Mouse (Mus musculus): ENCODE results near the gene Enkur. TPM values are rescaled to one million over a fixed set of nuclear protein-coding genes. Genes with fewer than 3 reads are reported as not detected.
A peak's percentile ranks its signal among the peaks of the same experiment; 100 is the strongest.

Gene Enkur
- polyA plus RNA-seq, 1 experiment from 2014 or later, result 2.8 TPM

GRCm38 (mm10) chr2:21205831-21206159, 630 bp upstream of the Enkur start:
- peak overlapping the region; percentile 70 for H3K9ac ChIP-seq (ENCODE audit: low read depth, low read length)
- peak overlapping the region; percentile 66 for H3K4me2 ChIP-seq
- 2% methylated on average over 19 of the region's 19 CpGs for WGBS (ENCODE audit: insufficient replicate concordance)
- H3K4me1 ChIP-seq (ENCODE audit: control insufficient read depth, insufficient read depth, low read length), result no peaks in the 10 kb centered on the region
- no peaks in the 10 kb centered on the region for H3K27me3 ChIP-seq (ENCODE audit: control insufficient read depth, insufficient read depth, low read length)
- no peaks in the 10 kb centered on the region for H3K36me3 ChIP-seq (ENCODE audit: control insufficient read depth, insufficient read depth, low read length)
- H3K4me3 ChIP-seq (ENCODE audit: low read depth, low read length), result peak overlapping the region; percentile 56
- H3K27ac ChIP-seq (ENCODE audit: low read depth, low read length), result 0 out of 2 replicates have a peak overlapping the region, but pooled peaks have one; percentile 41
- ATAC-seq (replicated peaks; ENCODE audit: insufficient number of reproducible peaks, low FRiP score, low TSS enrichment), result peak; percentile 85
- H3K9me3 ChIP-seq (replicated peaks; ENCODE audit: control insufficient read depth, low read length), result no peaks in the 10 kb centered on the region

- Histone ChIP-seq H3K4me2 (no peak overlapping the region), H3K4me1 (ENCODE audit: control insufficient read depth, insufficient read depth, low read length) (no peaks in the 10 kb centered on the region), H3K4me3 (ENCODE audit: low read depth, low read length) (no peak overlapping the region), H3K27me3 (ENCODE audit: control insufficient read depth, insufficient read depth, low read length) (no peaks in the 10 kb centered on the region), H3K9ac (ENCODE audit: low read depth, low read length) (no peak overlapping the region), H3K36me3 (ENCODE audit: control insufficient read depth, insufficient read depth, low read length) (no peaks in the 10 kb centered on the region), H3K27ac (ENCODE audit: low read depth, low read length) (no peak overlapping the region), H3K9me3 (replicated peaks; ENCODE audit: control insufficient read depth, low read length) (no peaks in the 10 kb centered on the region)
- no peak for ATAC-seq (replicated peaks; ENCODE audit: insufficient number of reproducible peaks, low FRiP score, low TSS enrichment)
- 64% methylated on average over 2 of the region's 2 CpGs for WGBS (ENCODE audit: insufficient replicate concordance)
Measured at GRCm38 (mm10) chr2:21202754-21203153, 2.4 kb downstream of the Enkur start.

- Histone ChIP-seq H3K36me3 (ENCODE audit: control insufficient read depth, insufficient read depth, low read length) (no peaks in the 10 kb centered on the region), H3K9ac (ENCODE audit: low read depth, low read length) (no peak overlapping the region), H3K27me3 (ENCODE audit: control insufficient read depth, insufficient read depth, low read length) (no peaks in the 10 kb centered on the region), H3K27ac (ENCODE audit: low read depth, low read length) (no peak overlapping the region), H3K4me2 (no peak overlapping the region), H3K9me3 (replicated peaks; ENCODE audit: control insufficient read depth, low read length) (no peaks in the 10 kb centered on the region), H3K4me3 (ENCODE audit: low read depth, low read length) (no peak overlapping the region), H3K4me1 (ENCODE audit: control insufficient read depth, insufficient read depth, low read length) (no peaks in the 10 kb centered on the region)
- WGBS (ENCODE audit: insufficient replicate concordance), result 49% methylated on average over 3 of the region's 3 CpGs
- no peak for ATAC-seq (replicated peaks; ENCODE audit: insufficient number of reproducible peaks, low FRiP score, low TSS enrichment)
Measured at GRCm38 (mm10) chr2:21199051-21199450, 6.1 kb downstream of the Enkur start.

- H3K4me2 ChIP-seq, result no peak overlapping the region
- 84% methylated on average over 5 of the region's 5 CpGs for WGBS (ENCODE audit: insufficient replicate concordance)
- no peaks in the 10 kb centered on the region for H3K36me3 ChIP-seq (ENCODE audit: control insufficient read depth, insufficient read depth, low read length)
- H3K9me3 ChIP-seq (replicated peaks; ENCODE audit: control insufficient read depth, low read length), result no peaks in the 10 kb centered on the region
- no peak overlapping the region for H3K27ac ChIP-seq (ENCODE audit: low read depth, low read length)
- no peak for ATAC-seq (replicated peaks; ENCODE audit: insufficient number of reproducible peaks, low FRiP score, low TSS enrichment)
- H3K27me3 ChIP-seq (ENCODE audit: control insufficient read depth, insufficient read depth, low read length), result no peaks in the 10 kb centered on the region
- H3K4me3 ChIP-seq (ENCODE audit: low read depth, low read length), result no peak overlapping the region
- H3K4me1 ChIP-seq (ENCODE audit: control insufficient read depth, insufficient read depth, low read length), result no peaks in the 10 kb centered on the region
- no peak overlapping the region for H3K9ac ChIP-seq (ENCODE audit: low read depth, low read length)
Measured at GRCm38 (mm10) chr2:21195233-21195632, 9.9 kb downstream of the Enkur start.

GRCm38 (mm10) chr2:21191232-21191631, 13.9 kb downstream of the Enkur start:
- no peak overlapping the region for H3K4me2 ChIP-seq
- no peak for ATAC-seq (replicated peaks; ENCODE audit: insufficient number of reproducible peaks, low FRiP score, low TSS enrichment)
- WGBS (ENCODE audit: insufficient replicate concordance), result 48% methylated on average over 1 of the region's 1 CpGs
- H3K4me1 ChIP-seq (ENCODE audit: control insufficient read depth, insufficient read depth, low read length), result no peaks in the 10 kb centered on the region
- no peak overlapping the region for H3K27ac ChIP-seq (ENCODE audit: low read depth, low read length)
- no peaks in the 10 kb centered on the region for H3K36me3 ChIP-seq (ENCODE audit: control insufficient read depth, insufficient read depth, low read length)
- H3K4me3 ChIP-seq (ENCODE audit: low read depth, low read length), result no peak overlapping the region
- no peaks in the 10 kb centered on the region for H3K9me3 ChIP-seq (replicated peaks; ENCODE audit: control insufficient read depth, low read length)
- no peaks in the 10 kb centered on the region for H3K27me3 ChIP-seq (ENCODE audit: control insufficient read depth, insufficient read depth, low read length)
- no peak overlapping the region for H3K9ac ChIP-seq (ENCODE audit: low read depth, low read length)

GRCm38 (mm10) chr2:21188610-21189009, 16.6 kb downstream of the Enkur start:
- Histone ChIP-seq H3K4me3 (ENCODE audit: low read depth, low read length) (no peak overlapping the region), H3K4me1 (ENCODE audit: control insufficient read depth, insufficient read depth, low read length) (no peaks in the 10 kb centered on the region), H3K36me3 (ENCODE audit: control insufficient read depth, insufficient read depth, low read length) (no peaks in the 10 kb centered on the region), H3K4me2 (no peak overlapping the region), H3K27me3 (ENCODE audit: control insufficient read depth, insufficient read depth, low read length) (no peaks in the 10 kb centered on the region), H3K27ac (ENCODE audit: low read depth, low read length) (no peak overlapping the region), H3K9me3 (replicated peaks; ENCODE audit: control insufficient read depth, low read length) (no peaks in the 10 kb centered on the region), H3K9ac (ENCODE audit: low read depth, low read length) (no peak overlapping the region)
- whole genome bisulfite sequencing (ENCODE audit: insufficient replicate concordance), result 80% methylated on average over 4 of the region's 4 CpGs
- ATAC-seq (replicated peaks; ENCODE audit: insufficient number of reproducible peaks, low FRiP score, low TSS enrichment), result no peak

GRCm38 (mm10) chr2:21187576-21187975, 17.6 kb downstream of the Enkur start:
- no peaks in the 10 kb centered on the region for H3K36me3 ChIP-seq (ENCODE audit: control insufficient read depth, insufficient read depth, low read length)
- H3K27ac ChIP-seq (ENCODE audit: low read depth, low read length), result no peak overlapping the region
- no peak overlapping the region for H3K4me3 ChIP-seq (ENCODE audit: low read depth, low read length)
- WGBS (ENCODE audit: insufficient replicate concordance), result 56% methylated on average over 7 of the region's 7 CpGs
- no peak overlapping the region for H3K9ac ChIP-seq (ENCODE audit: low read depth, low read length)
- ATAC-seq (replicated peaks; ENCODE audit: insufficient number of reproducible peaks, low FRiP score, low TSS enrichment), result no peak
- no peaks in the 10 kb centered on the region for H3K27me3 ChIP-seq (ENCODE audit: control insufficient read depth, insufficient read depth, low read length)
- no peaks in the 10 kb centered on the region for H3K4me1 ChIP-seq (ENCODE audit: control insufficient read depth, insufficient read depth, low read length)
- no peaks in the 10 kb centered on the region for H3K9me3 ChIP-seq (replicated peaks; ENCODE audit: control insufficient read depth, low read length)
- no peak overlapping the region for H3K4me2 ChIP-seq

- Histone ChIP-seq H3K4me3 (ENCODE audit: low read depth, low read length) (no peak overlapping the region), H3K27me3 (ENCODE audit: control insufficient read depth, insufficient read depth, low read length) (no peaks in the 10 kb centered on the region), H3K4me2 (no peak overlapping the region), H3K36me3 (ENCODE audit: control insufficient read depth, insufficient read depth, low read length) (no peaks in the 10 kb centered on the region), H3K4me1 (ENCODE audit: control insufficient read depth, insufficient read depth, low read length) (no peaks in the 10 kb centered on the region), H3K9ac (ENCODE audit: low read depth, low read length) (no peak overlapping the region), H3K27ac (ENCODE audit: low read depth, low read length) (no peak overlapping the region), H3K9me3 (replicated peaks; ENCODE audit: control insufficient read depth, low read length) (no peaks in the 10 kb centered on the region)
- ATAC-seq (replicated peaks; ENCODE audit: insufficient number of reproducible peaks, low FRiP score, low TSS enrichment), result no peak
- 55% methylated on average over 1 of the region's 1 CpGs for WGBS (ENCODE audit: insufficient replicate concordance)
Measured at GRCm38 (mm10) chr2:21182811-21183210, 22.4 kb downstream of the Enkur start.

- Histone ChIP-seq H3K9ac (ENCODE audit: low read depth, low read length) (no peak overlapping the region), H3K27ac (ENCODE audit: low read depth, low read length) (no peak overlapping the region), H3K4me1 (ENCODE audit: control insufficient read depth, insufficient read depth, low read length) (no peaks in the 10 kb centered on the region), H3K4me2 (no peak overlapping the region), H3K4me3 (ENCODE audit: low read depth, low read length) (no peak overlapping the region), H3K36me3 (ENCODE audit: control insufficient read depth, insufficient read depth, low read length) (no peaks in the 10 kb centered on the region), H3K9me3 (replicated peaks; ENCODE audit: control insufficient read depth, low read length) (no peaks in the 10 kb centered on the region), H3K27me3 (ENCODE audit: control insufficient read depth, insufficient read depth, low read length) (no peaks in the 10 kb centered on the region)
- no peak for ATAC-seq (replicated peaks; ENCODE audit: insufficient number of reproducible peaks, low FRiP score, low TSS enrichment)
- 91% methylated on average over 5 of the region's 5 CpGs for WGBS (ENCODE audit: insufficient replicate concordance)
Measured at GRCm38 (mm10) chr2:21179136-21179535, 26.0 kb downstream of the Enkur start.
